Mouse (Mus musculus) intestine, embryonic 16.5 days (tissue): ENCODE measurements around the gene Ccr4. TPM values are rescaled to one million over a fixed set of nuclear protein-coding genes. Genes with fewer than 3 reads are reported as not detected.
A peak's percentile ranks its signal among the peaks of the same experiment; 100 is the strongest.

Experiments
- ATAC-seq: fragments of 200-750 bp; cut with Nextera tagmentation; 2 replicates; pipeline ENCODE4 v1.8.0; 2017; ENCODE audit warnings: moderate TSS enrichment, moderate library complexity
- H3K27ac ChIP-seq: fragments of 300-500 bp; sonication (generic); 2 replicates; pipeline ENCODE4 v1.5.1; 2014; ENCODE audit warnings: mild to moderate bottlenecking, low read length
- H3K27me3 ChIP-seq: fragments of 300-500 bp; sonication (generic); replicated peaks from 2 replicates; pipeline ENCODE4 v1.6.1; 2014; ENCODE audit warnings: low read length, control low read depth, mixed read lengths; ENCODE audit not compliant: control insufficient read depth, insufficient read depth
- H3K36me3 ChIP-seq: fragments of 300-500 bp; sonication (generic); 2 replicates; pipeline ENCODE4 v1.6.1; 2014; ENCODE audit warnings: low read length, control low read depth; ENCODE audit not compliant: control insufficient read depth, insufficient read depth
- H3K4me1 ChIP-seq: fragments of 300-500 bp; sonication (generic); 2 replicates; pipeline ENCODE4 v1.6.1; 2014; ENCODE audit warnings: low read length, control low read depth, mixed read lengths; ENCODE audit not compliant: control insufficient read depth, insufficient read depth
- H3K4me2 ChIP-seq: fragments of 300-500 bp; sonication (generic); 2 replicates; pipeline ENCODE4 v1.6.1; 2014; ENCODE audit warnings: low read depth, low read length, control low read depth
- H3K4me3 ChIP-seq: fragments of 300-500 bp; sonication (generic); 2 replicates; pipeline ENCODE4 v1.5.1; 2014; ENCODE audit warnings: mild to moderate bottlenecking, low read length
- H3K9ac ChIP-seq: fragments of 300-500 bp; sonication (generic); 2 replicates; pipeline ENCODE4 v1.6.1; 2014; ENCODE audit warnings: low read depth, low read length
- H3K9me3 ChIP-seq: fragments of 300-500 bp; sonication (generic); 2 replicates; pipeline ENCODE4 v1.6.1; 2016; ENCODE audit warnings: low read length, control low read depth; ENCODE audit not compliant: control insufficient read depth
- WGBS: fragments of 180-500 bp; shearing (Covaris S2); extraction: QIAGEN DNeasy Blood & Tissue Kit; methylation state at CpG from one replicate; pipeline ENCODE4 v1.1.7; 2014; 5-methylcytosine and 5-hydroxymethylcytosine counted together
- polyA plus RNA-seq: library from polyadenylated mRNA; unstranded; fragments of >200 nt; fragmentation: Nextera tagmentation; extraction: Ambion mirVana; gene quantifications from 2 replicates; pipeline ENCODE4 v1.2.1, GENCODE M21; 2015

Ccr4 gene
- polyA plus RNA-seq: 1.9 and 2.5 TPM in 2 replicates

- Histone ChIP-seq H3K9ac (no peak within 1 kb of the TSS), H3K4me3 (no peak within 1 kb of the TSS), H3K27me3 (no peaks in the 10 kb centered on the region), H3K27ac (no peak within 1 kb of the TSS), H3K36me3 (no peaks in the 10 kb centered on the region), H3K4me2 (no peak within 1 kb of the TSS), H3K4me1 (no peaks in the 10 kb centered on the region), H3K9me3 (no peaks in the 10 kb centered on the region)
- ATAC-seq: no peak
- 75% methylated on average over 9 of the region's 9 CpGs for WGBS
These were observed at the start of gene Ccr4 for GRCm38 (mm10) chr9:114504816-114505215. Ccr4 (minus strand) TSS chr9:114504916.

GRCm38 (mm10) chr9:114553828-114554227 is 49.1 kb upstream of the Ccr4 start:
- H3K36me3 ChIP-seq: no peaks in the 10 kb centered on the region
- no peak overlapping the region for H3K4me2 ChIP-seq
- H3K9me3 ChIP-seq: no peaks in the 10 kb centered on the region
- H3K4me1 ChIP-seq: peaks cover 32% of the 10 kb centered on the region
- no peak overlapping the region; the same call in 1 of the 2 replicates for H3K9ac ChIP-seq
- no peaks in the 10 kb centered on the region; the same call in 1 of the 2 replicates for H3K27me3 ChIP-seq
- ATAC-seq: no peak
- 0 out of 2 replicates have a peak overlapping the region, but pooled peaks have one; percentile 9 for H3K27ac ChIP-seq
- H3K4me3 ChIP-seq: no peak overlapping the region

GRCm38 (mm10) chr9:114550033-114550432 is 45.3 kb upstream of the Ccr4 start:
- H3K4me3 ChIP-seq: no peak overlapping the region
- no peaks in the 10 kb centered on the region for H3K9me3 ChIP-seq
- H3K4me2 ChIP-seq: 0 out of 2 replicates have a peak overlapping the region, but pooled peaks have one; percentile 4
- peaks cover 46% of the 10 kb centered on the region for H3K4me1 ChIP-seq
- no peak overlapping the region for H3K9ac ChIP-seq
- 34% methylated on average over 6 of the region's 6 CpGs for WGBS
- no peaks in the 10 kb centered on the region for H3K27me3 ChIP-seq
- H3K27ac ChIP-seq: peak overlapping the region; percentile 52
- no peak for ATAC-seq
- no peaks in the 10 kb centered on the region for H3K36me3 ChIP-seq

- 35% methylated on average over 5 of the region's 5 CpGs for WGBS
- H3K27me3 ChIP-seq: no peaks in the 10 kb centered on the region
- no peak overlapping the region; the same call in 1 of the 2 replicates for H3K4me2 ChIP-seq
- H3K9me3 ChIP-seq: no peaks in the 10 kb centered on the region
- no peak overlapping the region for H3K4me3 ChIP-seq
- H3K4me1 ChIP-seq: peaks cover 51% of the 10 kb centered on the region
- no peak for ATAC-seq
- no peak overlapping the region for H3K9ac ChIP-seq
- peak overlapping the region; percentile 97 for H3K27ac ChIP-seq
- H3K36me3 ChIP-seq: no peaks in the 10 kb centered on the region
These were observed 44.4 kb upstream of the Ccr4 start for GRCm38 (mm10) chr9:114549117-114549516.

- Histone ChIP-seq H3K27me3 (no peaks in the 10 kb centered on the region), H3K4me3 (no peak overlapping the region), H3K9me3 (no peaks in the 10 kb centered on the region), H3K4me2 (peak overlapping the region; percentile 48), H3K27ac (peak overlapping the region; percentile 97), H3K9ac (peak overlapping the region; percentile 43), H3K36me3 (no peaks in the 10 kb centered on the region), H3K4me1 (peaks cover 51% of the 10 kb centered on the region)
- 29% methylated on average over 4 of the region's 4 CpGs for WGBS
- no peak for ATAC-seq
These were observed 43.8 kb upstream of the Ccr4 start for GRCm38 (mm10) chr9:114548496-114548895.

GRCm38 (mm10) chr9:114547643-114548077 is 42.9 kb upstream of the Ccr4 start:
- Histone ChIP-seq H3K36me3 (no peaks in the 10 kb centered on the region), H3K27ac (peak overlapping the region; percentile 97), H3K4me3 (peak overlapping the region; percentile 1; the same call in 1 of the 2 replicates), H3K9ac (peak overlapping the region; percentile 60), H3K27me3 (no peaks in the 10 kb centered on the region), H3K4me1 (peaks cover 54% of the 10 kb centered on the region), H3K9me3 (no peaks in the 10 kb centered on the region), H3K4me2 (peak overlapping the region; percentile 48)
- peak; percentile 83 for ATAC-seq
- 30% methylated on average over 6 of the region's 6 CpGs for WGBS

- Histone ChIP-seq H3K9ac (0 out of 2 replicates have a peak overlapping the region, but pooled peaks have one; percentile 60), H3K27ac (peak overlapping the region; percentile 97), H3K27me3 (no peaks in the 10 kb centered on the region), H3K4me1 (peaks cover 54% of the 10 kb centered on the region), H3K4me2 (peak overlapping the region; percentile 48), H3K36me3 (no peaks in the 10 kb centered on the region), H3K9me3 (no peaks in the 10 kb centered on the region), H3K4me3 (no peak overlapping the region)
- WGBS: 44% methylated on average over 12 of the region's 12 CpGs
- ATAC-seq: no peak
These were observed 42.0 kb upstream of the Ccr4 start for GRCm38 (mm10) chr9:114546765-114547164.

- 30% methylated on average over 9 of the region's 9 CpGs for WGBS
These were observed 40.2 kb upstream of the Ccr4 start for GRCm38 (mm10) chr9:114544754-114545393.

GRCm38 (mm10) chr9:114543882-114544753 is 39.4 kb upstream of the Ccr4 start:
- H3K36me3 ChIP-seq: no peaks in the 10 kb centered on the region
- peak; percentile 56 for ATAC-seq
- no peaks in the 10 kb centered on the region for H3K9me3 ChIP-seq
- peak overlapping the region; percentile 6; the same call in 1 of the 2 replicates for H3K4me3 ChIP-seq
- peak overlapping the region; percentile 54 for H3K9ac ChIP-seq
- peaks cover 56% of the 10 kb centered on the region for H3K4me1 ChIP-seq
- peak overlapping the region; percentile 50 for H3K4me2 ChIP-seq
- H3K27me3 ChIP-seq: no peaks in the 10 kb centered on the region
- peak overlapping the region; percentile 73 for H3K27ac ChIP-seq
- WGBS: 45% methylated on average over 17 of the region's 17 CpGs

More at GRCm38 (mm10) chr9:114544754-114545393, 40.2 kb upstream of the Ccr4 start:
- Histone ChIP-seq H3K4me1 (peaks cover 57% of the 10 kb centered on the region), H3K9ac (no peak overlapping the region), H3K4me2 (peak overlapping the region; percentile 50), H3K9me3 (no peaks in the 10 kb centered on the region), H3K27me3 (no peaks in the 10 kb centered on the region), H3K36me3 (no peaks in the 10 kb centered on the region), H3K27ac (peak overlapping the region; percentile 68), H3K4me3 (0 out of 2 replicates have a peak overlapping the region, but pooled peaks have one; percentile 6)
- no peak for ATAC-seq
